Mouse (Mus musculus) liver, embryonic 12.5 days (tissue): ENCODE results near the gene Pola1. TPM values are rescaled to one million over a fixed set of nuclear protein-coding genes. Genes with fewer than 3 reads are reported as not detected.
"Not testable (repeated sequence)": the region's sequence is repeated elsewhere in the genome, so short reads cannot be mapped to it uniquely, and the experiment has no call there.

ENCODE experiments used
- ATAC-seq: fragments of 200-750 bp; cut with Nextera tagmentation; 2 replicates; pipeline ENCODE4 v1.8.0; 2017; ENCODE audit warnings: moderate number of reproducible peaks, mild to moderate bottlenecking, moderate library complexity
- H3K27ac ChIP-seq: fragments of 300-500 bp; sonication (generic); 2 replicates; pipeline ENCODE4 v1.5.1; 2016; ENCODE audit warnings: mild to moderate bottlenecking
- H3K27me3 ChIP-seq: fragments of 300-500 bp; sonication (generic); replicated peaks from 2 replicates; pipeline ENCODE4 v1.6.1; 2016; ENCODE audit warnings: mild to moderate bottlenecking, moderate library complexity
- H3K36me3 ChIP-seq: fragments of 300-500 bp; sonication (generic); 2 replicates; pipeline ENCODE4 v1.6.1; 2016; ENCODE audit warnings: mild to moderate bottlenecking, moderate library complexity
- H3K4me1 ChIP-seq: fragments of 300-500 bp; sonication (generic); 2 replicates; pipeline ENCODE4 v1.6.1; 2016
- H3K4me2 ChIP-seq: fragments of 300-500 bp; sonication (generic); 2 replicates; pipeline ENCODE4 v1.6.1; 2016; ENCODE audit warnings: mild to moderate bottlenecking, moderate library complexity
- H3K4me3 ChIP-seq: fragments of 300-500 bp; sonication (generic); 2 replicates; pipeline ENCODE4 v1.5.1; 2016; ENCODE audit warnings: mild to moderate bottlenecking, moderate library complexity
- H3K9ac ChIP-seq: fragments of 300-500 bp; sonication (generic); 2 replicates; pipeline ENCODE4 v1.6.1; 2016; ENCODE audit warnings: mild to moderate bottlenecking, moderate library complexity
- H3K9me3 ChIP-seq: fragments of 300-500 bp; sonication (generic); replicated peaks from 2 replicates; pipeline ENCODE4 v1.6.1; 2016; ENCODE audit warnings: mild to moderate bottlenecking, moderate library complexity
- WGBS: fragments of 180-500 bp; shearing (Covaris S2); methylation state at CpG from one replicate; pipeline ENCODE4 v1.1.7; 2016; ENCODE audit not compliant: insufficient replicate concordance; 5-methylcytosine and 5-hydroxymethylcytosine counted together
- polyA plus RNA-seq: library from polyadenylated mRNA; unstranded; fragments of >200 nt; fragmentation: Nextera tagmentation; extraction: Ambion mirVana; gene quantifications from 2 replicates; pipeline ENCODE4 v1.2.1, GENCODE M21; 2016

Gene Pola1
- polyA plus RNA-seq, 1 experiment from 2014 or later, result 23.1 TPM

DNA sequence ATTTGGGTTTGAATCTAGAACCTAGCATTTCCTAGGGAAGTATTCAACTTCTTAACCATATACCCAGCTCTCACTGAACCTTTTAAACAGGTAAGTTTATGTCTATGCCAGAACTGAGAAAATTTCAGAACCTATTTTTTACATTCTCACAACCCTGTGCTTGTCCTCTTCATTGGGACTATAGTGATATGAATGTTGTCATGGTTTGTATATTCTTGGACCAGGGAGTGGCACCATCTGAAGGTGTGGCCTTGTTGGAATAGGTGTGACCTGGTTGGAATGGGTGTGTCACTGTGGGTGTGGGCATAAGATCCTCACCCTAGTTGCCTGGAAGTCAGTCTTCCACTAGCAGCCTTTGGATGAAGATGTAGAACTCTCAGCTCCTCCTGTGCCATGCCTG is 231.1 kb downstream of the Pola1 start:
- not testable (repeated sequence) for H3K27ac ChIP-seq, H3K9me3 ChIP-seq, H3K9ac ChIP-seq, H3K4me3 ChIP-seq, H3K36me3 ChIP-seq, H3K4me2 ChIP-seq, H3K27me3 ChIP-seq
- peaks cover 16% of the 10 kb centered on the region for H3K4me1 ChIP-seq
- ATAC-seq, result 0 out of 2 replicates have a peak, but pooled peaks have one; percentile 47

DNA sequence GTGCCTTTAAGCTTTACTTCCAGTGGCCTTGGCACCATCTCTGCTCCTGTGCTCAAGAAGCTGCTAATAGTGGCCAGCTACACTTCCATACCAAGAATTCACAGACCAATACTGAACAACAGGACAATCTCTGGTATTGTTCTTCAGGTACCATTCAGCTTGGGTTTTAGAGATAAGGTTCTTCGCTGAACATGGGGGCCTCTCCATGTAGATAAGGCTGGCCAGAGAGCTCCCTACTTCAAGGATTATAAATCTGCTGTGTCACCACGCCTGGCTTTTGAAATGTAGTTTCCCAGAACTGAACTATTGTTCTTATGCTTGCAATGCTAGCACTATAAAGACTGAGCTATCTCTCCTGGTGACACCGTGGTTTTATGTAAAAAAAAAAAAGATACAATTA is 234.9 kb downstream of the Pola1 start:
- H3K4me3 ChIP-seq, result no peak overlapping the region
- H3K4me2 ChIP-seq, result no peak overlapping the region
- peak; percentile 86 for ATAC-seq
- H3K9me3 ChIP-seq, result no peaks in the 10 kb centered on the region
- H3K36me3 ChIP-seq, result 0 out of 2 replicates have a peak, but pooled peaks cover 2% of the 10 kb centered on the region
- WGBS, result 22% methylated on average over 3 of the region's 3 CpGs
- no peaks in the 10 kb centered on the region for H3K27me3 ChIP-seq
- H3K27ac ChIP-seq, result no peak overlapping the region
- H3K9ac ChIP-seq, result no peak overlapping the region
- H3K4me1 ChIP-seq, result peaks cover 16% of the 10 kb centered on the region

- no peak overlapping the region for H3K27ac ChIP-seq
- no peaks in the 10 kb centered on the region for H3K27me3 ChIP-seq
- H3K9ac ChIP-seq, result no peak overlapping the region
- WGBS, result 82% methylated on average over 9 of the region's 9 CpGs
- ATAC-seq, result no peak
- H3K4me3 ChIP-seq, result no peak overlapping the region
- H3K4me2 ChIP-seq, result no peak overlapping the region
- H3K4me1 ChIP-seq, result no peaks in the 10 kb centered on the region
- no peaks in the 10 kb centered on the region for H3K36me3 ChIP-seq
- no peaks in the 10 kb centered on the region for H3K9me3 ChIP-seq
These were observed 254.5 kb downstream of the Pola1 start for GRCm38 (mm10) chrX:93377285-93377972.

- no peak overlapping the region for H3K4me3 ChIP-seq
- no peak overlapping the region for H3K4me2 ChIP-seq
- WGBS, result 56% methylated on average over 1 of the region's 1 CpGs
- no peaks in the 10 kb centered on the region for H3K9me3 ChIP-seq
- H3K27me3 ChIP-seq, result no peaks in the 10 kb centered on the region
- H3K9ac ChIP-seq, result no peak overlapping the region
- H3K4me1 ChIP-seq, result no peaks in the 10 kb centered on the region
- ATAC-seq, result no peak
- H3K27ac ChIP-seq, result no peak overlapping the region
- no peaks in the 10 kb centered on the region for H3K36me3 ChIP-seq
These were observed 258.5 kb downstream of the Pola1 start for GRCm38 (mm10) chrX:93373503-93373902.

DNA sequence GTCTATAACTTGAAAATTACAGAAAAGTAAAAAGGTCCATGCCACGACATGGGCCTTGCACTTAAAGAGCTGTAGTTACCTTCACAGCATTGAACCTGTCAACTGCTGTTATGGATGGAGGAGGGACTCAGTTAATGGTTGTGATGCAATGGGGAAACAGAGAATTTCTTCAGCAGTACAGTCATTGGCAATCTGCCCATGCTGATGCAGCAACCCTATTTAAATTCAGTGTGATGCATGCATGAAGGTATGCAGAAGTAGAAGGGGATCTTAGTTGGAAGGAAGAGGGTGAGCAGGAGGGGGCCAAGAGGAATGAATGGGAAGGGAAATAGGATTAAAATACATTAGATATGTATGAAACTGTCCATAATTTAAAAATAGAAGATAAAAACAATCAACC is 262.2 kb downstream of the Pola1 start:
- no peak overlapping the region for H3K9ac ChIP-seq
- 54% methylated on average over 1 of the region's 1 CpGs for WGBS
- H3K36me3 ChIP-seq, result no peaks in the 10 kb centered on the region
- no peak for ATAC-seq
- no peaks in the 10 kb centered on the region for H3K4me1 ChIP-seq
- no peak overlapping the region for H3K4me3 ChIP-seq
- no peak overlapping the region for H3K4me2 ChIP-seq
- H3K27me3 ChIP-seq, result no peaks in the 10 kb centered on the region
- no peak overlapping the region for H3K27ac ChIP-seq
- no peaks in the 10 kb centered on the region for H3K9me3 ChIP-seq

- ATAC-seq, result no peak
- H3K4me3 ChIP-seq, result no peak overlapping the region
- no peak overlapping the region for H3K9ac ChIP-seq
- no peak overlapping the region for H3K4me2 ChIP-seq
- H3K36me3 ChIP-seq, result no peaks in the 10 kb centered on the region
- H3K4me1 ChIP-seq, result no peaks in the 10 kb centered on the region
- 79% methylated on average over 3 of the region's 3 CpGs for WGBS
- H3K27me3 ChIP-seq, result no peaks in the 10 kb centered on the region
- H3K9me3 ChIP-seq, result no peaks in the 10 kb centered on the region
- H3K27ac ChIP-seq, result no peak overlapping the region
These were observed 263.7 kb downstream of the Pola1 start for GRCm38 (mm10) chrX:93368211-93368610.

DNA sequence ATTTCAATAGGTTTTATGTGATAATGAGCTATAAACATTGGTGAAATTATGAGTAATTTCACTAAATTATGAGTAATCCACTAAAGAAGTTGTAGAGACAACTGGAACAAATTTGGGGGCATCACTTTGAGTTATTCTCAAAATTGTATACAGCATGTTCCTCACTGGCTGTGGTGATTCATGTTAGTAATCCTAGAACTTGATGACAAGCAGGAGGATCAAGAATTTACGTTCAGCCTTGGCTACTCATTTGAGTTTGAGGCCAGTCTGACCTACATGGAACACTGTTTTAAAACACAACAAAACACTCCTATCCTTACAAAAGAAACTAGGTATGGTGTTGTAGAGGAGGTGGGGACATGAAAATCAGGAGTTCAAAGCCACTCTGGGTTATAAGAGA is 310.6 kb downstream of the Pola1 start:
- Histone ChIP-seq H3K27me3 (no peaks in the 10 kb centered on the region), H3K27ac (no peak overlapping the region), H3K9ac (no peak overlapping the region), H3K4me3 (no peak overlapping the region), H3K36me3 (no peaks in the 10 kb centered on the region), H3K4me2 (no peak overlapping the region), H3K9me3 (no peaks in the 10 kb centered on the region), H3K4me1 (no peaks in the 10 kb centered on the region)
- 70% methylated on average over 1 of the region's 1 CpGs for WGBS
- ATAC-seq, result no peak

DNA sequence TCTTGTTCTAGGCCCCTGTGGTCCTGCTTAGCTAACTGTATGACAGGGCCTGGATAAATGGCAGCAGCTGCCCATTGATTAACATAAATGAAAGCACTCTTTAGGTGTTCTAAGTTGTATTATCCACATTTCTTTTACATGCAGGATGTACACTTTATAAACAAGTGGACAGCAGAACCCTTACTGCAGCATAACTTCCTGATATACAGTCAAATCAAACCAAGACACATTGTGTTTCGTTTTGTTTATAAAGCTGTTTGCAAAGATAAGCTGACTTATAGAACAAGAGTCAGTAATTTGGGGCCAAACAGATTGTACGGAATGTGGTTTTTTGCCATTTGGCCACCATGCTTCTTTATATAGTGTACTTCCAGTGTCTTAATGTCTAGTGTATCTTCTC is 312.0 kb downstream of the Pola1 start:
- Histone ChIP-seq H3K4me2 (no peak overlapping the region), H3K36me3 (no peaks in the 10 kb centered on the region), H3K4me1 (no peaks in the 10 kb centered on the region), H3K27me3 (no peaks in the 10 kb centered on the region), H3K9ac (no peak overlapping the region), H3K4me3 (no peak overlapping the region), H3K27ac (no peak overlapping the region), H3K9me3 (no peaks in the 10 kb centered on the region)
- no peak; the same call in 1 of the 2 replicates for ATAC-seq
- 52% methylated on average over 2 of the region's 2 CpGs for WGBS

- Histone ChIP-seq H3K4me1 (no peaks in the 10 kb centered on the region), H3K4me3 (no peak overlapping the region), H3K9ac (no peak overlapping the region), H3K9me3 (no peaks in the 10 kb centered on the region), H3K4me2 (no peak overlapping the region), H3K36me3 (no peaks in the 10 kb centered on the region), H3K27me3 (no peaks in the 10 kb centered on the region), H3K27ac (no peak overlapping the region)
- no peak for ATAC-seq
- WGBS, result 79% methylated on average over 4 of the region's 4 CpGs
These were observed 314.4 kb downstream of the Pola1 start for GRCm38 (mm10) chrX:93317577-93317976.

DNA sequence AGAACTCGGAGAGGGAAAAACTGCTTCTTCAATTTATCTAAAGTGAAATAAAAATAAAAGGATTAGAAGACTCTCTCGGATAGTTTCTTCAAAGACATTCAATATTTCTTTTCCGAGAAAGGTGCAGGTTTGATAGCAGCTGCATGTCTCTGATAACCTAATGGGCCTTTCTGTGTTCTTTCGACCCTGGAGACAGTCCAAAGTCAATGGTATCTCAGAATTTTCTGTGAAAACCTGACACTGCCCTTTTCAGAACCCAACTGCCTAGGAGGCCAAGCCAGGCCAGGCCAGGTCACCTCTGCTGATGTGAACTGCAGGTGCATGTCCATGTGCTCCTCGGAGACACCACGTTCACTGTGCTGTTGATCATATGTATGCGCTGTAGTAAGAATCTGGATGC is 326.2 kb downstream of the Pola1 start:
- Histone ChIP-seq H3K27me3 (peaks cover 32% of the 10 kb centered on the region), H3K4me1 (no peaks in the 10 kb centered on the region), H3K4me2 (no peak overlapping the region), H3K9ac (no peak overlapping the region), H3K4me3 (no peak overlapping the region), H3K9me3 (no peaks in the 10 kb centered on the region), H3K36me3 (no peaks in the 10 kb centered on the region; the same call in 1 of the 2 replicates), H3K27ac (no peak overlapping the region)
- WGBS, result 73% methylated on average over 7 of the region's 7 CpGs
- no peak for ATAC-seq

GRCm38 (mm10) chrX:93301798-93302197 is 330.2 kb downstream of the Pola1 start:
- Histone ChIP-seq H3K9me3 (no peaks in the 10 kb centered on the region), H3K27me3 (peaks cover 69% of the 10 kb centered on the region), H3K4me2 (no peak overlapping the region), H3K9ac (no peak overlapping the region), H3K27ac (no peak overlapping the region), H3K4me1 (no peaks in the 10 kb centered on the region), H3K36me3 (no peaks in the 10 kb centered on the region; the same call in 1 of the 2 replicates), H3K4me3 (no peak overlapping the region)
- 11% methylated on average over 7 of the region's 7 CpGs for WGBS
- no peak for ATAC-seq

GRCm38 (mm10) chrX:93300183-93300815 is 331.7 kb downstream of the Pola1 start:
- H3K36me3 ChIP-seq, result no peaks in the 10 kb centered on the region; the same call in 1 of the 2 replicates
- H3K4me2 ChIP-seq, result no peak overlapping the region
- peaks cover 84% of the 10 kb centered on the region for H3K27me3 ChIP-seq
- no peaks in the 10 kb centered on the region for H3K9me3 ChIP-seq
- H3K4me3 ChIP-seq, result no peak overlapping the region
- ATAC-seq, result no peak
- no peak overlapping the region for H3K27ac ChIP-seq
- no peaks in the 10 kb centered on the region for H3K4me1 ChIP-seq
- H3K9ac ChIP-seq, result no peak overlapping the region
- 18% methylated on average over 10 of the region's 10 CpGs for WGBS
